Mouse (Mus musculus): ENCODE data around the gene Faah.

The Faah gene

GRCm38 (mm10) chr4:115980676-115981075 is 37.0 kb downstream of the Faah start:
- ChIA-PET CTCF (interaction anchor here (0.5 to 3.3 kb wide), 66 partner anchors 9 to 923 kb away, joined by 3 to 60 read pairs (median 4); partner anchors contain the start of genes Dmbx1 (in 2 of the 4), Atpaf1 (in 1 of the 4) and Efcab14 (in 1 of the 4)), POLR2A (interaction anchor here (0.6 to 2.0 kb wide), 29 partner anchors 11 to 577 kb away, joined by 3 to 10 read pairs (median 3); partner anchors contain the start of genes Atpaf1 (in 1 of the 4), Dmbx1 (in 1 of the 4) and Mknk1 (in 1 of the 4))

GRCm38 (mm10) chr4:115979437-115979836 is 38.3 kb downstream of the Faah start:
- ChIA-PET CTCF (interaction anchor here in 3 of 4 experiments (0.7 to 3.3 kb wide), 14 partner anchors 9 to 270 kb away, joined by 3 to 60 read pairs (median 8); partner anchors contain the start of gene Atpaf1 (in 1 of the 3)), POLR2A (interaction anchor here (0.6 to 1.9 kb wide), 8 partner anchors 9 to 215 kb away, joined by 3 to 8 read pairs (median 4); partner anchors contain the start of gene Atpaf1 (in 1 of the 4))

GRCm38 (mm10) chr4:115978911-115979310 is 38.8 kb downstream of the Faah start:
- ChIA-PET CTCF (interaction anchor here in 1 of 4 experiments (3.3 kb wide), 1 partner anchor 76 kb away, joined by 60 read pairs; no protein-coding TSS in a partner anchor), POLR2A (interaction anchor here in 2 of 4 experiments (0.6 kb wide), 2 partner anchors 76 to 214 kb away, joined by 3 to 4 read pairs; no protein-coding TSS in a partner anchor)

GRCm38 (mm10) chr4:115972543-115972942 is 45.2 kb downstream of the Faah start:
- ChIA-PET POLR2A (interaction anchor here in 1 of 4 experiments (0.7 kb wide), 1 partner anchor 26 kb away, joined by 5 read pairs; no protein-coding TSS in a partner anchor), CTCF (interaction anchor here in 3 of 4 experiments (0.6 to 1.4 kb wide), 4 partner anchors 9 to 82 kb away, joined by 3 to 5 read pairs (median 4); partner anchors contain the start of gene 6430628N08Rik (in 1 of the 3))

- POLR2A ChIA-PET: interaction anchor here in 3 of 4 experiments (0.7 to 3.9 kb wide), 5 partner anchors 9 to 66 kb away, joined by 3 to 12 read pairs (median 3); no protein-coding TSS in a partner anchor
- CTCF ChIA-PET: interaction anchor here (0.8 to 1.7 kb wide), 4 partner anchors 12 to 40 kb away, joined by 3 to 4 read pairs (median 4); no protein-coding TSS in a partner anchor
Measured at GRCm38 (mm10) chr4:115964446-115964845, 53.3 kb downstream of the Faah start.

GRCm38 (mm10) chr4:115963751-115964150 is 54.0 kb downstream of the Faah start:
- CTCF ChIA-PET: interaction anchor here in 3 of 4 experiments (1.0 to 1.7 kb wide), 3 partner anchors 17 to 40 kb away, joined by 3 to 4 read pairs (median 4); no protein-coding TSS in a partner anchor
- POLR2A ChIA-PET: interaction anchor here in 2 of 4 experiments (0.6 to 3.9 kb wide), 4 partner anchors 10 to 54 kb away, joined by 3 to 12 read pairs (median 3); no protein-coding TSS in a partner anchor

GRCm38 (mm10) chr4:115962671-115963412 is 54.9 kb downstream of the Faah start:
- ChIA-PET POLR2A (interaction anchor here in 2 of 4 experiments (0.6 to 3.9 kb wide), 8 partner anchors 9 to 227 kb away, joined by 3 to 12 read pairs (median 3); partner anchors contain the start of genes Atpaf1 (in 1 of the 2), Dmbx1 (in 1 of the 2) and Nsun4 (in 1 of the 2)), CTCF (interaction anchor here (0.6 to 2.6 kb wide), 6 partner anchors 10 to 60 kb away, joined by 3 to 10 read pairs (median 4); no protein-coding TSS in a partner anchor)

- POLR2A ChIA-PET: interaction anchor here in 2 of 4 experiments (0.6 to 3.9 kb wide), 6 partner anchors 8 to 178 kb away, joined by 3 to 12 read pairs (median 3); partner anchors contain the start of gene Atpaf1 (in 1 of the 2)
- CTCF ChIA-PET: interaction anchor here in 3 of 4 experiments (0.5 to 2.6 kb wide), 8 partner anchors 9 to 108 kb away, joined by 3 to 10 read pairs (median 4); no protein-coding TSS in a partner anchor
Measured at GRCm38 (mm10) chr4:115961991-115962390, 55.7 kb downstream of the Faah start.

- CTCF ChIA-PET: interaction anchor here in 1 of 4 experiments (0.7 to 1.1 kb wide), 2 partner anchors 10 to 57 kb away, joined by 3 read pairs; no protein-coding TSS in a partner anchor
- POLR2A ChIA-PET: interaction anchor here in 2 of 4 experiments (0.6 to 2.4 kb wide), 6 partner anchors 9 to 120 kb away, joined by 3 to 9 read pairs (median 3); partner anchors contain the start of genes Dmbx1 (in 1 of the 2) and Mknk1 (in 1 of the 2)
Measured at GRCm38 (mm10) chr4:115959546-115959945, 58.2 kb downstream of the Faah start.

GRCm38 (mm10) chr4:115955494-115955775 is 62.3 kb downstream of the Faah start:
- ChIA-PET CTCF (interaction anchor here (0.6 to 4.3 kb wide), 8 partner anchors 25 to 1009 kb away, joined by 3 to 35 read pairs (median 8); no protein-coding TSS in a partner anchor), POLR2A (interaction anchor here (0.6 to 2.4 kb wide), 20 partner anchors 9 to 876 kb away, joined by 3 to 12 read pairs (median 6); partner anchors contain the start of genes Dmbx1 (in 3 of the 4), Efcab14 (in 1 of the 4), Faah (in 1 of the 4) and Nsun4 (in 1 of the 4))

- ChIA-PET CTCF (interaction anchor here (0.5 to 4.3 kb wide), 23 partner anchors 11 to 1010 kb away, joined by 3 to 35 read pairs (median 5); partner anchors contain the start of genes Dmbx1 (in 3 of the 4), Efcab14 (in 1 of the 4) and Mknk1 (in 1 of the 4)), POLR2A (interaction anchor here (0.6 to 2.4 kb wide), 33 partner anchors 9 to 875 kb away, joined by 3 to 12 read pairs (median 4); partner anchors contain the start of genes Dmbx1 (in 3 of the 4), Nsun4 (in 2 of the 4), Efcab14 (in 1 of the 4) and Faah (in 1 of the 4))
Measured at GRCm38 (mm10) chr4:115954656-115955493, 62.9 kb downstream of the Faah start.

GRCm38 (mm10) chr4:115953559-115953958 is 64.2 kb downstream of the Faah start:
- ChIA-PET POLR2A (interaction anchor here in 3 of 4 experiments (0.8 to 2.4 kb wide), 23 partner anchors 8 to 126 kb away, joined by 3 to 12 read pairs (median 6); partner anchors contain the start of genes Dmbx1 (in 3 of the 3), Nsun4 (in 2 of the 3), Faah (in 1 of the 3) and Mknk1 (in 1 of the 3)), CTCF (interaction anchor here (1.1 to 4.3 kb wide), 19 partner anchors 8 to 222 kb away, joined by 3 to 35 read pairs (median 7); partner anchors contain the start of genes Dmbx1 (in 2 of the 4) and Mknk1 (in 2 of the 4))

GRCm38 (mm10) chr4:115952758-115953157 is 65.0 kb downstream of the Faah start:
- POLR2A ChIA-PET: interaction anchor here in 3 of 4 experiments (0.5 to 2.1 kb wide), 9 partner anchors 9 to 101 kb away, joined by 3 to 11 read pairs (median 4); partner anchors contain the start of genes Nsun4 (in 2 of the 3) and Dmbx1 (in 1 of the 3)
- CTCF ChIA-PET: interaction anchor here (0.6 to 4.3 kb wide), 39 partner anchors 8 to 221 kb away, joined by 3 to 35 read pairs (median 5); partner anchors contain the start of genes Dmbx1 (in 2 of the 4), 6430628N08Rik (in 1 of the 4), Mknk1 (in 1 of the 4) and Mob3c (in 1 of the 4)

GRCm38 (mm10) chr4:115943669-115944314 is 73.9 kb downstream of the Faah start:
- POLR2A ChIA-PET: interaction anchor here in 3 of 4 experiments (0.6 to 2.4 kb wide), 9 partner anchors 8 to 202 kb away, joined by 3 to 11 read pairs (median 4); partner anchors contain the start of gene Mknk1 (in 1 of the 3)
- CTCF ChIA-PET: interaction anchor here (0.5 to 3.5 kb wide), 7 partner anchors 9 to 299 kb away, joined by 3 to 14 read pairs (median 4); no protein-coding TSS in a partner anchor

GRCm38 (mm10) chr4:115941242-115941820 is 76.4 kb downstream of the Faah start:
- CTCF ChIA-PET: interaction anchor here in 2 of 4 experiments (1.0 to 2.1 kb wide), 2 partner anchors 11 kb away, joined by 3 to 14 read pairs; no protein-coding TSS in a partner anchor
- POLR2A ChIA-PET: interaction anchor here in 1 of 4 experiments (0.8 kb wide), 1 partner anchor 12 kb away, joined by 3 read pairs; no protein-coding TSS in a partner anchor

Data from embryonic stem cell, embryonic (primary cell).